Mouse (Mus musculus) ovary, adult 18-20 months (tissue): Measurements from ENCODE around the gene Zfp667.

ENCODE experiments used
- DNase-seq: peaks from one replicate; pipeline ENCODE4 v3.0.0; 2022; ENCODE audit warnings: low spot score, mixed read lengths

Zfp667 gene

DNA sequence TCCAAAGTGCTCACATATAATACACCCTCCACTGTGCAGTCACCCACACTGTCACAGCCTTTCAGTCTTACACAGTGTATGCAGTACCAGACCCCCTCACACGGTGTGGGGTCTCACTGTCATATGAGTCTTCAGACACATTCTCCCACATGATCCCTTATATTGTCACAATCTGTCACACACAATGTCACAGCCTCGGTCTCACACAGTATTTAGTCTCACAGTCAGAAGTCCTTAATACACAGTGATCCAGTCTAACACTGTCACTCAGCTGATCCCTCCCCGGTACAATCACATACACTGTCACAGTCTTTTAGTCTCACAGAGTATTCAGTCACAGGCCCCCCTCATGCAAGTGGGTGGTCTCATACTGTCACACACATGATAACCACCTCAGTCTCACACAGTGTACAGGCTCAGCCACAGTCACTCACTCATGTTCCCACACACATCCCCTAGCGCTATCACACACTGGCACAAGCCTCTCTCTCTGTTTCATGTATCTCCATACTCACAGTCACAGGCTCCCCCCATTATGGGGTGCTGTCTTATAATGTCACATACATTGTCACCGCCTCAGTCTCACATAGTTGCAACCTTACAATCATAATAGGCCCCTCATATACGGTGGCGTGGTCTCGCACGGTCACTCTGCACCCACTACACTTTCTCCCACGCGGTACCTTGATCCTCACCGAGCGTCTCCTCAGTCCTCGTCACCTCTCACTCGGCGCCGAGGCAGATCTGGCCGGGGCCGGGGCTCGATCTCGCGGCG is 44.3 kb downstream of the Zfp667 start:
- DNase-seq = no peak

DNA sequence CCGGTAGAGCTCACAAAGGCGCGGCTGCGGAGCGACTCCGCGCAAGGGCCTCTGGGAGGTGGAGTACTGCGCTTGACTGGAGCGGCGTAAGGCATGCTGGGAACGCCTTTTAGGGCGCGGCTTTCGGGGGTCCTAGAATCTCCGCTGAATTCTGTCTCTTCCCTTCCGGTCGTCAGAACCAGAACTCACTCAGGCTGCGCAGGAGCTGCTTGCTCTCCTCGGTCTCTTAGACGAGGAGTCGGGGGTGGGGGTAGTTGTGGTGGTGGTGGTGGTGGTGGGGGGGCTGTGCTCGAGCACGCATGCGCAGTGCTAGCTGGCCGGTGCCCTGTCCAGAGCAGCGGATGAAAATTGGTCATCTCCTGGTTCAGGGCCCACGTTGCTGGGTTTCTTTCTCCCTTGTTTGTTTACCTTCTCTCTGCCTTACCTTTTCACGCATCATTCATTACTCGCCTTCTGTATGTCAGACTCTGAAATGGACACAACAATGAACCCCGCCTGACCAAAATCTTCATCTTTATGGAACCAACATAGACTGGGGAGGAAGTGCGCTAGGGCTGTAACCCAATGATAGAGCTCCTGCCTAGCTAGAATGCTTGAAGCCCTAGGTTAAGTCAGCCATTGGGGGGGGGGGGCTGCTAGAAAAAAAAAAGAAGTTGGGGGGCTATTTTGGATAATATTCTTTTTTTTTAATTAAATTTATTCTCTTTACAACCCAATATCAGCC is 45.0 kb downstream of the Zfp667 start, which contains the start of gene Zfp583:
Gene Zfp583, minus strand, starts transcription at position 53 of the 724 bp plus-strand sequence.
- DNase-seq = peak; percentile 74

DNA sequence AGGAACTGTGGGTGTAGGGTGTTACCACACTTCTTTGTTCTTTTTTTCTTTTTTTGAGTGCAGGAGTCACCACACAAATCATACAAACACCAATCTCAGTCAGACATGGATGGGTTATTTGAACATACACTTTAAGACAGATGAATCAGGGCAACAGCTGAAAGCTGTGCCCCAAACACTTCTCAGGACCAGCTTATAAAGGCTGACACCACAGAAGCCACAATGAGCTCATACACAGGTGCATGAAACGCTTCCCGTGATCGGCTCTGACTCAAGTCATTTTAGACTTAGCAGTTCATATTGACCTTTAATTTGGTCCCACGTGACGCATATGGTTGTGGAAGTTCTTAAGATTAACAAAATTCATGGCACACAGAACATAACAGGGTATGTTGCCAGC is 53.5 kb downstream of the Zfp667 start:
- DNase-seq = no peak

DNA sequence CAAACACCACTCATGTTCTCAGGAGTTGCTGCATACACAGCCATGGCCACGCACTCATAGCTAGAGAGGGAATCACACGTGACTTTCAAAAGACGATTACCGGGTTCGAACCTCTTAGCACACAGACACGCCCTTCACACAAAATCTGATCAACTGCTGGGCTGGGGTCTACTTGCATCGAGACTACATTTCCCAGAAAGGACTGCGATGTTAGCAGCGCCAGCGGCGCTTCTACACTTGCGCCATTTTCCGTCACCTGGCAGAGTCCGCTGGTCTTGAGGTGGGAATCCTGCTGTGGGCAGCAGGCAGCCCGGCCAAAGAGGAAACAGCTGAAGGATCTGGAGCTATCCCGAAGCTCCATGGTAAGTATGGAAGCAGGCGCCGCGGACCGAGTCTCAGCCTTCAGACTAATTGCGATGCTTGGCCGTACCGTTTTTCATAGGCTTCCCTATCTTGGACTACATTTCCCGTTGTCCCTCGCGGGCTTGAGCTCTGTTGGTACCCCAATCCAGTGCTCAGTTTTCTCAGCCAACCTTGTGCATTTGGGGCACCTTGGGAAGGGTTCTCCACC is 57.2 kb downstream of the Zfp667 start, which contains the start of gene Gm3854:
Gene Gm3854, plus strand, starts transcription at position 259 of the 571 bp plus-strand sequence.
- peak; percentile 32 for DNase-seq

- DNase-seq = no peak
Measured at GRCm38 (mm10) chr7:6344124-6344523, 57.7 kb downstream of the Zfp667 start.
